In genomic region chr12:111038231-111038975, GRCm38 (mm10) we compare ENCODE assay signal across 8 mouse cellular contexts. TPM values are rescaled to one million over a fixed set of nuclear protein-coding genes. Genes with fewer than 3 reads are reported as not detected.
A peak's percentile ranks its signal among the peaks of the same experiment; 100 is the strongest.
DNase-seq lines count a peak whose midpoint lies in the region; ATAC-seq and TF ChIP-seq lines count a peak whose summit lies in the region.

No protein-coding gene starts in this region.

- TF ChIP-seq POLR2A in MEL (IDR thresholded peaks at IDR 0.05; ENCODE audit: control insufficient read depth in 1 of 2, insufficient read depth in 1 of 2, low read depth in 1 of 2, low read length in 2 of 2, poor library complexity in 1 of 2), result peak; percentile 74 to 77; a peak in 3 of 4 replicates

- TF ChIP-seq EP300 in MEL (IDR thresholded peaks at IDR 0.05; ENCODE audit: low read depth in 1 of 2, low read length in 2 of 2), result no peak

- WGBS in forebrain, embryonic 12.5 days, result under 1% methylated on average over 54 of the region's 54 CpGs

- peaks cover 22 to 30% of the 10 kb centered on the region in 2 experiments for H3K4me1 ChIP-seq in MEL (ENCODE audit: control insufficient read depth in 1 of 2, insufficient read depth in 2 of 2, low read length in 2 of 2)
- H3K4me1 ChIP-seq in forebrain, embryonic 12.5 days, result peaks cover 31% of the 10 kb centered on the region

- H3K27me3 ChIP-seq in MEL (ENCODE audit: control insufficient read depth in 1 of 2, insufficient read depth in 2 of 2, low read length in 2 of 2), result no peaks in the 10 kb centered on the region
- no peaks in the 10 kb centered on the region for H3K27me3 ChIP-seq in forebrain, embryonic 12.5 days

- intact Hi-C loops in heart, postnatal 25 days (cut with DNase I), result no loop called here

- no peaks in the 10 kb centered on the region for H3K9me3 ChIP-seq in MEL (replicated peaks; ENCODE audit: insufficient read depth, low read length)
- H3K9me3 ChIP-seq in forebrain, embryonic 12.5 days, result no peaks in the 10 kb centered on the region

- peak overlapping the region; percentile 87 for H3K9ac ChIP-seq in MEL (ENCODE audit: control insufficient read depth, low read depth, low read length, poor library complexity, severe bottlenecking)
- peak overlapping the region; percentile 95 for H3K9ac ChIP-seq in forebrain, embryonic 12.5 days

- peak overlapping the region; percentile 84 for H3K27ac ChIP-seq in MEL (ENCODE audit: control insufficient read depth, low read depth, low read length)
- peak overlapping the region; percentile 98 for H3K27ac ChIP-seq in forebrain, embryonic 12.5 days

- no peak; a peak in 1 of 6 replicates for TF ChIP-seq CTCF in MEL (IDR thresholded peaks at IDR 0.05 in 2 of 3, conservative IDR thresholded peaks at IDR 0.05 in 1 of 3; ENCODE audit: control insufficient read depth in 1 of 3, insufficient read depth in 1 of 3, low read depth in 2 of 3, low read length in 3 of 3, poor library complexity in 1 of 3, severe bottlenecking in 1 of 3)

- H3K4me2 ChIP-seq in forebrain, embryonic 12.5 days, result peak overlapping the region; percentile 93

- peak; percentile 73 for ATAC-seq in forebrain, embryonic 12.5 days (ENCODE audit: low FRiP score)

- peak overlapping the region; percentile 66 to 78 for H3K4me3 ChIP-seq in MEL (ENCODE audit: control insufficient read depth in 1 of 2, insufficient read depth in 1 of 2, low read depth in 2 of 2, low read length in 2 of 2)
- H3K4me3 ChIP-seq in forebrain, embryonic 12.5 days (replicated peaks), result peak overlapping the region; percentile 84

- no peak for TF ChIP-seq RAD21 in MEL (IDR thresholded peaks at IDR 0.05; ENCODE audit: low read depth, low read length)

- peaks cover 44% of the 10 kb centered on the region for H3K79me2 ChIP-seq in MEL (ENCODE audit: control insufficient read depth, insufficient read depth, low read length, poor library complexity)

- peaks cover under 1 to 37% of the 10 kb centered on the region in 2 experiments; a peak in 3 of 4 replicates for H3K36me3 ChIP-seq in MEL (ENCODE audit: control insufficient read depth in 1 of 2, insufficient read depth in 2 of 2, low read length in 2 of 2)
- H3K36me3 ChIP-seq in forebrain, embryonic 12.5 days (replicated peaks), result peaks cover 6% of the 10 kb centered on the region

- DNase-seq in MEL (ENCODE audit: low read depth, low spot score), result peak; percentile 83
- DNase-seq in brain, embryonic 18.5 days (ENCODE audit: low read depth, low spot score), result peak; percentile 37
- DNase-seq in heart, postnatal 25 days (ENCODE audit: low spot score), result peak; percentile 43
- peak; percentile 76 to 78 for DNase-seq in layer of hippocampus, postnatal 25 days (ENCODE audit: extremely low spot score in 1 of 2, low spot score in 1 of 2)
- peak; percentile 13 for DNase-seq in lung, postnatal 25 days (ENCODE audit: low spot score)
- DNase-seq in right cerebral cortex, adult 18-20 months, result peak; percentile 33
- peak; percentile 82 for DNase-seq in thymus, postnatal 4 days

TF ChIP-seq in MEL, 35 proteins besides CTCF, POLR2A, EP300 and RAD21:
- TF ChIP-seq SIN3A (IDR thresholded peaks at IDR 0.05; ENCODE audit: low read length), result peak; percentile 43
- no peak for TF ChIP-seq POLR2AphosphoS5 (IDR thresholded peaks at IDR 0.05; ENCODE audit: borderline replicate concordance, low read depth, low read length)
- no peak for TF ChIP-seq MYB (IDR thresholded peaks at IDR 0.05; ENCODE audit: low read depth, low read length)
- TF ChIP-seq NELFE (IDR thresholded peaks at IDR 0.05; ENCODE audit: low read depth, low read length), result peak; percentile 78
- TF ChIP-seq MEF2A (IDR thresholded peaks at IDR 0.05; ENCODE audit: extremely low read depth, insufficient replicate concordance, low read depth, low read length, poor library complexity, severe bottlenecking), result peak; percentile 27; the same call in 1 of the 2 replicates
- peak; percentile 66 for TF ChIP-seq KAT2A (conservative IDR thresholded peaks at IDR 0.05; ENCODE audit: low read depth, low read length)
- peak; percentile 36; the same call in 1 of the 2 replicates for TF ChIP-seq MXI1 (IDR thresholded peaks at IDR 0.05; ENCODE audit: low read depth, low read length)
- TF ChIP-seq ZKSCAN1 (IDR thresholded peaks at IDR 0.05; ENCODE audit: low read depth, low read length), result no peak
- TF ChIP-seq MAFK (IDR thresholded peaks at IDR 0.05; ENCODE audit: borderline replicate concordance, low read depth, low read length), result no peak
- TF ChIP-seq SMC3 (IDR thresholded peaks at IDR 0.05; ENCODE audit: low read depth, low read length), result no peak
- peak; percentile 9 for TF ChIP-seq CHD2 (IDR thresholded peaks at IDR 0.05; ENCODE audit: low read length)
- TF ChIP-seq TBP (IDR thresholded peaks at IDR 0.05; ENCODE audit: low read depth, low read length), result peak; percentile 63; the same call in 1 of the 2 replicates
- TF ChIP-seq MYC (IDR thresholded peaks at IDR 0.05; ENCODE audit: low read depth, low read length), result no peak
- TF ChIP-seq HCFC1 (IDR thresholded peaks at IDR 0.05; ENCODE audit: low read depth, low read length), result no peak
- no peak for TF ChIP-seq E2F4 (IDR thresholded peaks at IDR 0.05; ENCODE audit: borderline replicate concordance, low read depth, low read length)
- TF ChIP-seq TCF12 (IDR thresholded peaks at IDR 0.05; ENCODE audit: low read depth, low read length), result no peak
- TF ChIP-seq MAX (IDR thresholded peaks at IDR 0.05; ENCODE audit: low read length), result peak; percentile 18; the same call in 1 of the 2 replicates
- peak; percentile 73; the same call in 1 of the 2 replicates for TF ChIP-seq ZMIZ1 (IDR thresholded peaks at IDR 0.05; ENCODE audit: low read depth, low read length)
- no peak for TF ChIP-seq GABPA (IDR thresholded peaks at IDR 0.05; ENCODE audit: low read depth, low read length)
- no peak for TF ChIP-seq RCOR1 (IDR thresholded peaks at IDR 0.05; ENCODE audit: low read depth, low read length)
- no peak for TF ChIP-seq POLR2AphosphoS2 (IDR thresholded peaks at IDR 0.05; ENCODE audit: low read length)
- no peak for TF ChIP-seq ELF1 (IDR thresholded peaks at IDR 0.05; ENCODE audit: low read depth, low read length)
- 0 out of 2 replicates have a peak, but pooled peaks have one; percentile 88 for TF ChIP-seq MAZ (IDR thresholded peaks at IDR 0.05; ENCODE audit: low read depth, low read length)
- TF ChIP-seq ZNF384 (IDR thresholded peaks at IDR 0.05; ENCODE audit: low read depth, low read length), result no peak
- 0 out of 2 replicates have a peak, but pooled peaks have one; percentile 13 for TF ChIP-seq ETS1 (IDR thresholded peaks at IDR 0.05; ENCODE audit: low read depth, low read length)
- TF ChIP-seq ZC3H11A (IDR thresholded peaks at IDR 0.05; ENCODE audit: low read depth, low read length), result no peak
- no peak for TF ChIP-seq BHLHE40 (IDR thresholded peaks at IDR 0.05; ENCODE audit: borderline replicate concordance, low read depth, low read length)
- no peak for TF ChIP-seq TAL1 (IDR thresholded peaks at IDR 0.05; ENCODE audit: low read length)
- TF ChIP-seq USF1 (IDR thresholded peaks at IDR 0.05; ENCODE audit: low read depth, low read length), result no peak
- peak; percentile 85; the same call in 1 of the 2 replicates for TF ChIP-seq CHD1 (IDR thresholded peaks at IDR 0.05; ENCODE audit: low read depth, low read length)
- peak; percentile 19; the same call in 1 of the 2 replicates for TF ChIP-seq UBTF (IDR thresholded peaks at IDR 0.05; ENCODE audit: borderline replicate concordance, insufficient read depth, low read depth, low read length)
- TF ChIP-seq GATA1 (IDR thresholded peaks at IDR 0.05; ENCODE audit: low read depth, low read length), result no peak
- no peak for TF ChIP-seq USF2 (IDR thresholded peaks at IDR 0.05; ENCODE audit: borderline replicate concordance in 1 of 2, insufficient read depth in 1 of 2, low read depth in 1 of 2, low read length in 2 of 2)
- TF ChIP-seq NRF1 (IDR thresholded peaks at IDR 0.05; ENCODE audit: insufficient read depth, low read depth, low read length, poor library complexity, severe bottlenecking), result no peak
- TF ChIP-seq JUND (IDR thresholded peaks at IDR 0.05; ENCODE audit: low read depth, low read length), result no peak

RNA-seq across cellular contexts. Expression of gene Rcor1, which starts 0.7 kb away (rescaled TPM):
- total RNA-seq in MEL (2012; rRNA removed), result 23.1 and 24.0 TPM in 2 replicates
- 10 to 100 TPM; 37.1 to 44.3 TPM for polyA plus RNA-seq in MEL (2012; ENCODE audit: insufficient read depth in 1 of 2, insufficient read length in 2 of 2, low read depth in 1 of 2, low replicate concordance in 2 of 2, missing spikeins in 1 of 2)
- 10.1 and 10.7 TPM in 2 replicates for polyA plus RNA-seq in forebrain, embryonic 12.5 days (2016; fragmentation: Nextera tagmentation; extraction: Ambion mirVana)
- total RNA-seq in heart, postnatal 25 days (2021), result 10 to 100 TPM; 14.8 to 17.4 TPM
- total RNA-seq in layer of hippocampus, postnatal 25 days (2021), result 10 to 100 TPM; 16.8 to 17.9 TPM

RNA-seq across cellular contexts. Expression of gene Ankrd9, which starts 59.6 kb away (rescaled TPM):
- total RNA-seq in MEL (2012; rRNA removed), result 17.8 and 26.0 TPM in 2 replicates
- 10 to 100 TPM in 1 of 2 experiments, not detected in 1; 13.8 TPM for polyA plus RNA-seq in MEL (2012; ENCODE audit: insufficient read depth in 1 of 2, insufficient read length in 2 of 2, low read depth in 1 of 2, low replicate concordance in 2 of 2, missing spikeins in 1 of 2)
- 15.0 and 15.5 TPM in 2 replicates for polyA plus RNA-seq in forebrain, embryonic 12.5 days (2016; fragmentation: Nextera tagmentation; extraction: Ambion mirVana)
- 10 to 100 TPM; 66.8 to 71.8 TPM for total RNA-seq in heart, postnatal 25 days (2021)
- total RNA-seq in layer of hippocampus, postnatal 25 days (2021), result 10 to 100 TPM; 11.2 to 12.1 TPM

Comparison
In these comparisons a context has a peak if more than half of its experiments do, and no peak if none do; other contexts are left out.
1. Peak in every context shown above with its lines: DNase-seq, ATAC-seq, H3K4me3 ChIP-seq and H3K27ac ChIP-seq.
2. DNase-seq: peak in every context shown above with its lines; median percentile 83 in MEL; 82 in thymus, postnatal 4 days; 77 in layer of hippocampus, postnatal 25 days; 43 in heart, postnatal 25 days; 37 in brain, embryonic 18.5 days; 33 in right cerebral cortex, adult 18-20 months; 13 in lung, postnatal 25 days.